Mouse (Mus musculus) cerebellum, adult 2 months (tissue): ENCODE measurements around the gene Blm.

Source experiments
- CTCF ChIP-seq: fragments of 200-500 bp; IDR thresholded peaks from 2 replicates; pipeline ENCODE4 v1.5.1; 2011; ENCODE audit warnings: low read depth, mild to moderate bottlenecking, control low read depth, low read length, moderate library complexity, borderline replicate concordance; ENCODE audit not compliant: insufficient read depth
- POLR2A ChIP-seq: fragments of 200-500 bp; IDR thresholded peaks from 2 replicates; pipeline ENCODE4 v1.6.1; 2011; ENCODE audit warnings: low read length, control low read depth, borderline replicate concordance; ENCODE audit not compliant: insufficient read depth

- TF ChIP-seq POLR2A (no peak), CTCF (no peak)
These were observed 127.2 kb downstream of the Blm start for GRCm38 (mm10) chr7:80407712-80408111.
